Mouse (Mus musculus) kidney, postnatal 36 days (tissue): Measurements from ENCODE around the gene Ak4.

Source experiments
- DNase-seq, 2 experiments: peaks; one replicate each; pipeline ENCODE4 v3.0.0; 2021 to 2022; ENCODE audit warnings: mixed read lengths in 2 of 2

Gene Ak4

GRCm38 (mm10) chr4:101462065-101462464 lies 43.0 kb downstream of the Ak4 start:
- DNase-seq: no peak

- no peak for DNase-seq
Observed at GRCm38 (mm10) chr4:101466264-101466663, 47.2 kb downstream of the Ak4 start.

- DNase-seq: peak; percentile 66 to 69
Observed at GRCm38 (mm10) chr4:101469242-101469641, 50.2 kb downstream of the Ak4 start.

GRCm38 (mm10) chr4:101470543-101470942 lies 51.5 kb downstream of the Ak4 start:
- DNase-seq: peak in 1 of 2 experiments; percentile 11

- DNase-seq: no peak
Observed at GRCm38 (mm10) chr4:101472767-101473166, 53.7 kb downstream of the Ak4 start.

- no peak for DNase-seq
Observed at GRCm38 (mm10) chr4:101490320-101490917, 71.3 kb downstream of the Ak4 start.

GRCm38 (mm10) chr4:101491704-101492103 lies 72.6 kb downstream of the Ak4 start:
- DNase-seq: no peak

- DNase-seq: peak in 1 of 2 experiments; percentile 19
Observed at GRCm38 (mm10) chr4:101493611-101494197, 74.6 kb downstream of the Ak4 start.

GRCm38 (mm10) chr4:101496188-101496533 lies 77.1 kb downstream of the Ak4 start:
- no peak for DNase-seq

GRCm38 (mm10) chr4:101496534-101497237 lies 77.6 kb downstream of the Ak4 start, which contains the start of gene Dnajc6:
Dnajc6 (plus strand) TSS chr4:101496648.
- peak; percentile 9 to 62 for DNase-seq

GRCm38 (mm10) chr4:101497336-101497735 lies 78.3 kb downstream of the Ak4 start:
- peak; percentile 26 to 74 for DNase-seq

- no peak for DNase-seq
Observed at GRCm38 (mm10) chr4:101504470-101505007, 85.5 kb downstream of the Ak4 start.

- no peak for DNase-seq
Observed at GRCm38 (mm10) chr4:101505966-101506365, 86.9 kb downstream of the Ak4 start.

GRCm38 (mm10) chr4:101506372-101506771 lies 87.3 kb downstream of the Ak4 start:
- DNase-seq: no peak

- DNase-seq: peak; percentile 80
Observed at GRCm38 (mm10) chr4:101507571-101508422, 88.7 kb downstream of the Ak4 start.

GRCm38 (mm10) chr4:101508431-101508830 lies 89.4 kb downstream of the Ak4 start:
- DNase-seq: peak in 1 of 2 experiments; percentile 4

- peak; percentile 55 to 71 for DNase-seq
Observed at GRCm38 (mm10) chr4:101508851-101509577, 89.9 kb downstream of the Ak4 start.

- no peak for DNase-seq
Observed at GRCm38 (mm10) chr4:101510111-101510903, 91.2 kb downstream of the Ak4 start.

GRCm38 (mm10) chr4:101510904-101511210 lies 91.8 kb downstream of the Ak4 start:
- no peak for DNase-seq

- no peak for DNase-seq
Observed at GRCm38 (mm10) chr4:101511768-101512521, 92.9 kb downstream of the Ak4 start.

- no peak for DNase-seq
Observed at GRCm38 (mm10) chr4:101513251-101513650, 94.2 kb downstream of the Ak4 start.
